Mouse (Mus musculus): ENCODE results near the gene Pcmt1. TPM values are rescaled to one million over a fixed set of nuclear protein-coding genes. Genes with fewer than 3 reads are reported as not detected.

The Pcmt1 gene
- polyA plus RNA-seq, 1 experiment from 2014 or later = 80.9 TPM

- Histone ChIP-seq H3K27ac (ENCODE audit: low read depth, low read length) (no peak overlapping the region), H3K9ac (ENCODE audit: low read depth, low read length) (peak overlapping the region; percentile 22; the same call in 1 of the 2 replicates), H3K4me2 (replicated peaks; ENCODE audit: low read depth) (peak overlapping the region; percentile 100), H3K36me3 (ENCODE audit: control insufficient read depth, insufficient read depth) (no peaks in the 10 kb centered on the region), H3K4me1 (replicated peaks; ENCODE audit: control insufficient read depth, insufficient read depth, low read length) (peaks cover 8% of the 10 kb centered on the region; the same call in 1 of the 2 replicates), H3K4me3 (ENCODE audit: low read depth, low read length) (peak overlapping the region; percentile 69), H3K27me3 (replicated peaks; ENCODE audit: control insufficient read depth, insufficient read depth, low read length) (peaks cover 8% of the 10 kb centered on the region; the same call in 1 of the 2 replicates), H3K9me3 (ENCODE audit: control insufficient read depth) (no peaks in the 10 kb centered on the region)
- TF ChIP-seq CTCF (IDR thresholded peaks at IDR 0.05; ENCODE audit: low read depth) = no peak
- under 1% methylated on average over 54 of the region's 54 CpGs for WGBS
- peak; percentile 12; the same call in 1 of the 2 replicates for ATAC-seq
Measured at GRCm38 (mm10) chr10:7590234-7590689, 90.7 kb downstream of the Pcmt1 start.

GRCm38 (mm10) chr10:7589592-7590233 is 91.2 kb downstream of the Pcmt1 start, which contains the start of gene Lrp11:
Gene Lrp11, plus strand, starts transcription at chr10:7589800.
- ATAC-seq = peak; percentile 97
- H3K4me2 ChIP-seq (replicated peaks; ENCODE audit: low read depth) = peak within 1 kb of the TSS; percentile 100
- H3K9ac ChIP-seq (ENCODE audit: low read depth, low read length) = peak within 1 kb of the TSS; percentile 34; the same call in 1 of the 2 replicates
- no peaks in the 10 kb centered on the region for H3K36me3 ChIP-seq (ENCODE audit: control insufficient read depth, insufficient read depth)
- H3K27ac ChIP-seq (ENCODE audit: low read depth, low read length) = no peak within 1 kb of the TSS
- WGBS = 0% methylated on average over 71 of the region's 76 CpGs
- H3K4me1 ChIP-seq (replicated peaks; ENCODE audit: control insufficient read depth, insufficient read depth, low read length) = peaks cover 8% of the 10 kb centered on the region; the same call in 1 of the 2 replicates
- peaks cover 4% of the 10 kb centered on the region; the same call in 1 of the 2 replicates for H3K27me3 ChIP-seq (replicated peaks; ENCODE audit: control insufficient read depth, insufficient read depth, low read length)
- peak within 1 kb of the TSS; percentile 69 for H3K4me3 ChIP-seq (ENCODE audit: low read depth, low read length)
- TF ChIP-seq CTCF (IDR thresholded peaks at IDR 0.05; ENCODE audit: low read depth) = peak; percentile 20; the same call in 1 of the 2 replicates
- H3K9me3 ChIP-seq (ENCODE audit: control insufficient read depth) = no peaks in the 10 kb centered on the region

- Histone ChIP-seq H3K9me3 (ENCODE audit: control insufficient read depth) (no peaks in the 10 kb centered on the region), H3K27me3 (replicated peaks; ENCODE audit: control insufficient read depth, insufficient read depth, low read length) (peaks cover 4% of the 10 kb centered on the region; the same call in 1 of the 2 replicates), H3K4me3 (ENCODE audit: low read depth, low read length) (no peak overlapping the region), H3K4me2 (replicated peaks; ENCODE audit: low read depth) (no peak overlapping the region), H3K4me1 (replicated peaks; ENCODE audit: control insufficient read depth, insufficient read depth, low read length) (peaks cover 8% of the 10 kb centered on the region; the same call in 1 of the 2 replicates), H3K9ac (ENCODE audit: low read depth, low read length) (no peak overlapping the region), H3K27ac (ENCODE audit: low read depth, low read length) (no peak overlapping the region), H3K36me3 (ENCODE audit: control insufficient read depth, insufficient read depth) (no peaks in the 10 kb centered on the region)
- 70% methylated on average over 2 of the region's 2 CpGs for WGBS
- no peak for TF ChIP-seq CTCF (IDR thresholded peaks at IDR 0.05; ENCODE audit: low read depth)
- no peak for ATAC-seq
Measured at GRCm38 (mm10) chr10:7586771-7587170, 94.2 kb downstream of the Pcmt1 start.

- no peak overlapping the region for H3K27ac ChIP-seq (ENCODE audit: low read depth, low read length)
- H3K4me3 ChIP-seq (ENCODE audit: low read depth, low read length) = no peak overlapping the region
- TF ChIP-seq CTCF (IDR thresholded peaks at IDR 0.05; ENCODE audit: low read depth) = no peak
- WGBS = 42% methylated on average over 7 of the region's 7 CpGs
- no peaks in the 10 kb centered on the region for H3K4me1 ChIP-seq (replicated peaks; ENCODE audit: control insufficient read depth, insufficient read depth, low read length)
- H3K36me3 ChIP-seq (ENCODE audit: control insufficient read depth, insufficient read depth) = no peaks in the 10 kb centered on the region
- no peak overlapping the region for H3K9ac ChIP-seq (ENCODE audit: low read depth, low read length)
- no peak overlapping the region for H3K4me2 ChIP-seq (replicated peaks; ENCODE audit: low read depth)
- H3K9me3 ChIP-seq (ENCODE audit: control insufficient read depth) = no peaks in the 10 kb centered on the region
- ATAC-seq = no peak
- no peaks in the 10 kb centered on the region for H3K27me3 ChIP-seq (replicated peaks; ENCODE audit: control insufficient read depth, insufficient read depth, low read length)
Measured at GRCm38 (mm10) chr10:7582891-7583557, 97.9 kb downstream of the Pcmt1 start.

- no peaks in the 10 kb centered on the region for H3K27me3 ChIP-seq (replicated peaks; ENCODE audit: control insufficient read depth, insufficient read depth, low read length)
- TF ChIP-seq CTCF (IDR thresholded peaks at IDR 0.05; ENCODE audit: low read depth) = no peak
- no peak overlapping the region for H3K9ac ChIP-seq (ENCODE audit: low read depth, low read length)
- no peak for ATAC-seq
- 20% methylated on average over 11 of the region's 11 CpGs for WGBS
- no peak overlapping the region for H3K4me2 ChIP-seq (replicated peaks; ENCODE audit: low read depth)
- no peak overlapping the region for H3K4me3 ChIP-seq (ENCODE audit: low read depth, low read length)
- no peak overlapping the region for H3K27ac ChIP-seq (ENCODE audit: low read depth, low read length)
- no peaks in the 10 kb centered on the region for H3K9me3 ChIP-seq (ENCODE audit: control insufficient read depth)
- H3K36me3 ChIP-seq (ENCODE audit: control insufficient read depth, insufficient read depth) = no peaks in the 10 kb centered on the region
- H3K4me1 ChIP-seq (replicated peaks; ENCODE audit: control insufficient read depth, insufficient read depth, low read length) = no peaks in the 10 kb centered on the region
Measured at GRCm38 (mm10) chr10:7582157-7582890, 98.6 kb downstream of the Pcmt1 start.

- no peaks in the 10 kb centered on the region for H3K27me3 ChIP-seq (replicated peaks; ENCODE audit: control insufficient read depth, insufficient read depth, low read length)
- no peak overlapping the region for H3K4me3 ChIP-seq (ENCODE audit: low read depth, low read length)
- no peaks in the 10 kb centered on the region for H3K36me3 ChIP-seq (ENCODE audit: control insufficient read depth, insufficient read depth)
- ATAC-seq = no peak
- WGBS = 81% methylated on average over 2 of the region's 2 CpGs
- no peak overlapping the region for H3K27ac ChIP-seq (ENCODE audit: low read depth, low read length)
- H3K4me1 ChIP-seq (replicated peaks; ENCODE audit: control insufficient read depth, insufficient read depth, low read length) = no peaks in the 10 kb centered on the region
- no peaks in the 10 kb centered on the region for H3K9me3 ChIP-seq (ENCODE audit: control insufficient read depth)
- no peak for TF ChIP-seq CTCF (IDR thresholded peaks at IDR 0.05; ENCODE audit: low read depth)
- no peak overlapping the region for H3K9ac ChIP-seq (ENCODE audit: low read depth, low read length)
- no peak overlapping the region for H3K4me2 ChIP-seq (replicated peaks; ENCODE audit: low read depth)
Measured at GRCm38 (mm10) chr10:7581401-7581800, 99.5 kb downstream of the Pcmt1 start.

Other genes with a start within 250 kb of the Pcmt1 start
- gene Ulbp1, start 207.5 kb downstream of the Pcmt1 start, polyA plus RNA-seq (2015; fragmentation: Nextera tagmentation; extraction: Ambion mirVana) = 1.6 and 1.9 TPM in 2 replicates
- gene Lrp11, start 91.3 kb downstream of the Pcmt1 start, polyA plus RNA-seq (2015; fragmentation: Nextera tagmentation; extraction: Ambion mirVana) = 4.0 and 4.2 TPM in 2 replicates
- gene Nup43, start 13.6 kb downstream of the Pcmt1 start, polyA plus RNA-seq (2015; fragmentation: Nextera tagmentation; extraction: Ambion mirVana) = 11.4 and 14.2 TPM in 2 replicates
- 5.5 and 6.6 TPM in 2 replicates for gene Lats1, start 78 bp upstream of the Pcmt1 start, polyA plus RNA-seq (2015; fragmentation: Nextera tagmentation; extraction: Ambion mirVana)
- 33.0 and 37.1 TPM in 2 replicates for gene Katna1, start 44.9 kb upstream of the Pcmt1 start, polyA plus RNA-seq (2015; fragmentation: Nextera tagmentation; extraction: Ambion mirVana)
- 91.9 and 92.8 TPM in 2 replicates for gene Ginm1, start 111.7 kb upstream of the Pcmt1 start, polyA plus RNA-seq (2015; fragmentation: Nextera tagmentation; extraction: Ambion mirVana)
- gene Ppil4, start 111.8 kb upstream of the Pcmt1 start, polyA plus RNA-seq (2015; fragmentation: Nextera tagmentation; extraction: Ambion mirVana) = 17.1 and 19.7 TPM in 2 replicates
- 0.92 and 1.2 TPM in 2 replicates for gene Zc3h12d, start 151.3 kb upstream of the Pcmt1 start, polyA plus RNA-seq (2015; fragmentation: Nextera tagmentation; extraction: Ambion mirVana)